In the genomic region with DNA sequence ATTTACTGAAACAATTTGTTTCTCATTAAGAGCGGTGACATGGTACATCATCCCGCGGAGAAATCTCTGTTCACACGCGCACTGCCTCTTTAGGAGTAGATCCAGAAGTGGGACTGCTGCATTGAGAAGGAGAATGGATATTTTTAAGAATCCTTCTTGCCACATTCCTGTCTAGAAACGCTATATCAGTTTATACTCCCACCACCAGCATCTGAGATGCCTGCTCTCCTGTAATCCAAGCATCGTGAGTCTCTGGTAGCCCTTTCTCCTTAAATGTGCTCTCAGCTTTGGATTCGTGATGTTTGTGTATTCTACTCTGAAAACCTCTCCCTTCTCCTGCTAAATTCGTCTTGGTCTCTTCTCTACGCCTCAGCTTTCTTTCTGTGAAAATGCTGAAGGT, we compare ENCODE assay signal across 17 mouse cellular contexts.
"Had no signal": no experiment of that assay in that cellular context is flagged by ENCODE, and none has a peak within 500 bp of the region (broad histone marks: within the 10 kb centered on the region; RNA-seq: fewer than 3 reads in every experiment).

No protein-coding gene starts in this region.

- DNase-seq: forebrain, postnatal 0 days; gastrocnemius, postnatal 14 days; gastrocnemius, postnatal 36 days; heart, adult 11 months; heart, adult 2 months; heart, postnatal 4 days; kidney, adult 18-20 months; kidney, adult 8-10 months; kidney, postnatal 10 days; kidney, postnatal 25 days; kidney, postnatal 4 days; liver; liver, embryonic 13.5 days had no signal

- ATAC-seq: forebrain, postnatal 0 days; hindbrain, embryonic 16.5 days; inflammation-experienced regulatory T-cells, adult 6 months; intestine, embryonic 15.5 days; intestine, postnatal 0 days had no signal
